Mouse (Mus musculus) retina, embryonic 14.5 days (tissue): ENCODE measurements around the gene Tbk1.

ENCODE experiments used
- DNase-seq: peaks from one replicate; pipeline ENCODE4 v3.0.0-alpha.2; 2015; ENCODE audit warnings: low spot score

Tbk1 gene

DNA sequence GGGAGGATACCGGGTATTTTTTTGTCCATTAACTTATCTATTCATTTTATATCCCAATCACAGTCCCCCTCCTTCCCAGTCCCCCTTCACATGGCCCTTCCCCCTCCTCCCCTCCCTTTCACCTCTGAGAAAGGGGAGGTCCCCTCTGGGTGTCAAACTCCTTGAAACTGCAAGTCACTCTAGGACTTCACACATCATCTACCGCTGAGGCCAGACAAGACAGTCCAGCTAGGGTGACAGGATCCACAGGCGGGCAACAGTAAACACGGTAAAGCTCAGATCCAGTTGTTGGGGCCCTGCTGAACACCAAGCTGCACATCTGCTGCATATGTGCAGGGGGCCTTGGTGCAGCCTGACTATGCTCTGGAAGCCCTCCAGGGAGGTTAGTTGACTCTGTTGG is 51.6 kb downstream of the Tbk1 start:
- no peak for DNase-seq

DNA sequence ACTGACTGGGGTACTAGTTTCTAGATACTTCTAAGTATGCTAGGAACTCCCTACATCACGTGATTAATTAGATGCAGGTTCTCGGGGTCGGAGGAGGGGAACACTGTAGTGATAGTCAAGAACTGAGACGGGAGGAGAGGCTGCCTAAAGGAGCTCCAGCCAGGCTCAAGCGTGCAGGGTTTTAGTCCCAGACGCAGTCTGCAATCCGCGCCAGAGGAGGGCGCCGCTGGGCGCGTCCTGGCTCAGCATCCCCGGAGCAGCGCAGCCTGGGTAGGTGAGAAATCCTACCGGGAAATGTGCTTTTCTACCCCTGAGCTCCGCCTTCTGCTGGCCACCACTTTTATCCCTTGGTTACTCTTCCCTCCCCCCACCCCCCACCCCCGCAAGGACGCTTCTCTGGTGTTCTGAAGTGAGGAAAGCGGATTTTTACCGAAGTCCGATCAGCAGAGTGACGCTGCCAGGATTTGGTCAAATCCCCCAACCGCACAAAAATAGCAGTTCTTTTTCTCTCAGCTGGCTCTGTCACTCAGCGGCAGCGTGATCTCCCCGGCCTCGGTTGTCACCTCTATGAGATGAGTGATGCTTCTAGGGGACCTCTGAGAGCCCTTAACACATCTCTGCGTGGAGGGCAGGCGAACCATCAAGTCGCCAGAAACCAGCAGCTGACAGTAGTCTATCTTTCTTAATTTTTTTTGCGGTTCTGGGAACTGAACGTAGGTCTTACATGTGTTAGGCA is 53.3 kb downstream of the Tbk1 start:
- DNase-seq = peak; percentile 77

DNA sequence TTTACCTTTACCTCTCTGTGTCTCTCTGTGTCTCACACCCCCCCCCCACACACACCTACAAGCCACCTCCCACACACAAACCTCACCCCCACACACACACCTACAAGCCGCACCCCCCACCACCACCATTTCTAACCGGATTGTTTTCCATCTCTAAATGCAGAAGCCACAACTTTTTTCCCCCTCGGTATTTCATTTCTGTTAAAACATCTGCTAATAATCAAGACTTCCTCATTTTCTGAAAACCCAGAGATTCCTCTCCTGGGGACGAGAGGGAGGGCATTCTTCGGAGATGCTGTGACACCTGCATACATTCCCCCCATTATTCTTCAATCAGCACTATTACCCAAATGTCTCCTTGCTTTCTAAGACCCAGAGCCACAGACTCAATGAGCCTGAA is 55.0 kb downstream of the Tbk1 start:
- DNase-seq = no peak

DNA sequence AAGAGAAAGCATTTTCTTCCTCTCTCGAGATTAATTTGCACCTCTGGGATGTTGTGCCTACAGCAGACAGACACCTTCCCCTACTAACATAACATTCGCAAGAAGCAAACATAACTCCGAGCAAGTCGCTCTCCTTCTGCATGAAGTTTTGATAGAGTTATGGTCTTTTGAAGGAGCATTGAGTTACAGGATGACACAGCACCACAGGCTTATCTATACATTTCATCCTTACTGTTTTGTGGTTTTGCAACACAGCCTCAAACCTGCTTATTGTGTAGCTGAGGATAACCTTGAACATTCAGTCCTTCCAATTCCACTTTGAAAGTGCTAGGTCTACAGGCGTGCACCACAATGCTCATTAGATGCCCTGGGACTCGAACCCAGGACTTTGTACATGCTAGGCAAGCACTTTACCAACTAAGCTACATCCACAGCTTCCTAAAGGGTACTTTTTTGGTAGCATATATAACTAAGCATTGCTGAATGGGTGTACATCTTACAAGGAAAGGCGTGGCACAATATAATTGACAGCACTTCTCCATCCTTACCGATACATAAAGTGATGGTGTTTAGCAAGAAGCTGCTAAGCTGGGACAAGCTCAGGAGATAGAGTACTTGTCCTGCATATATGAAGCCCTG is 56.1 kb downstream of the Tbk1 start:
- no peak for DNase-seq

DNA sequence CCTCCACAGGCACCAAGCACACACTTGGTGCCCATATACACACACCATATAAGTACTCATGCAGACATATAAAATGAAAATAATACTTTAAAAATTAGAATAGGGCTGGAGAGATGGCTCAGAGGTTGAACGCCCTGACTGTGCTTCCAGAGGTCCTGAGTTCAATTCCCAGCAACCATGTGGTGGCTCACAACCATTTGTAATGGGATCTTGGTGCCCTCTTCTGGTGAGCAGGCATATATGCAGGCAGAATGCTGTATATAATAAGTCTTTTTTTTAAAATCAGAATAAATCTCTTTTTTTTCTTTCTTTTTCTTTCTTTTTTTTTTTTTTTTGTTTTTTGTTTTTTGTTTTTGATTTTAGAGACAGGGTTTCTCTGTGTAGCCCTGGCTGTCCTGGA is 57.3 kb downstream of the Tbk1 start:
- no peak for DNase-seq

DNA sequence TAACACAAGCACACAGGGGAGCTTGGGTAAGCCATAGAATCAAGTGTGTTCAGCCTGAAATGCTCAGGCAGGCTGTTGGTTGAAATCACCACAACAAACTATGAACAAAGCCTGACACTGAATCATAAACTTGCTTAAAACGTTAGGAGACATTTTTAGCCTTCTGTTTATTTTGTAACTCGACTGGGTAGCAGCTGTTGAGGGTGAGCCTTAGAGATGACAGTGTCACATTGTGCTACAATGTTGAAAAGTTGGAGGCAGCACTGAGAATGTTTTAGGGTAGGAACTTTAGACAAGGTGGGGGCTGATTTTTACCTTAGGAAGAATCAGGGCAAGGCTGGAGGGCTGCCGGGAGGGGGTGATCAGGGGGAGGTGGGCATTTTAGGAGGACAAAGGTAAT is 58.1 kb downstream of the Tbk1 start:
- DNase-seq = no peak

DNA sequence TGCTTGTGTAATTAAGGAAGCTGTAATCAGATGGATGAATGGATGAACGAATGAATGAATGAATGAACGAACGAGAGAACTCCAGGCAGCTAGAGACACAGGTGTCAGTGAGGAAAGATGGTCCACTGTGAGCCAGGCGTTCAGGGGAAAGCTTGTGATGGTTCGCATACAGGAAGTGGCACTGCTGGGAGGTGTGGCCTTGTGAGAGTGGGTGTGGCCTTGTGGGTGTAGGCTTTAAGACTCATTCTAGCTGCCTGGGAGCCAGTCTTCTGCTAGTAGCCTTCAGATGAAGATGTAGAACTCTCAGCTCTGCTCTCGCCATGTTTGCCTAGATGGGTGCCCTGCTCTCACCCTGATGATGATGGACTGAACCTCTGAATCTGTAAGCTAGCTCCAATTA is 59.5 kb downstream of the Tbk1 start:
- no peak for DNase-seq

DNA sequence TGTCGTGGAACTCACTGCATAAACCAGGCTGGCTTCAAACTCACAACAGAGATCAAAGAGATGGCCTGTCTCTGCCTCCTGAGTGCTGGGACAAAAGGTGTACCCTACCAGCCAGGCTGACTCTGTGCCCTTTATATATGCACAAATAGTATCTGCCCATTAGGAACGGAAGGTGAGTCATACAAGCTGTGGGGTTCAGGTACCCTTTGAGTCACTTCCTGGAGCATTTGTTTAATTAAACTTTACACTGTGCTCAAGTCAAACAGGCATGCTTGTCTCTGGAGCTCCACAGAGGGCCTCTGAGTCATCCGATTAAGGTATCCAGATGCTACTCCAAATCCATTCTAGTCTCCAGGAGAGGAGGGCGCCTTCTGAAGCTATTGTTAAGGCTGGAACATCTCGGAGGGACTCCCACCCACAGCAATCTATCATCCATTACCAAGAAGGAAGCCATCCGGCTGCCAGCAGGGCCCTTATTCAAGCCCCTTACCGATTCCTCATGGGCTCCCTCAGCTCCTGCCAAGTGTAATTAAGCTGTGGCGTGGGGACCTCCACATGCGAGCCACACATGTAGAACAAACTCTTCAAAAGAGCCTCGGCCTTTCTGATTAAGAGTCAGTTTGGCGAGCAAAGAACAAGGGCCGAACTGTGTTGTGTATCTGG is 65.5 kb downstream of the Tbk1 start:
- peak; percentile 42 for DNase-seq

DNA sequence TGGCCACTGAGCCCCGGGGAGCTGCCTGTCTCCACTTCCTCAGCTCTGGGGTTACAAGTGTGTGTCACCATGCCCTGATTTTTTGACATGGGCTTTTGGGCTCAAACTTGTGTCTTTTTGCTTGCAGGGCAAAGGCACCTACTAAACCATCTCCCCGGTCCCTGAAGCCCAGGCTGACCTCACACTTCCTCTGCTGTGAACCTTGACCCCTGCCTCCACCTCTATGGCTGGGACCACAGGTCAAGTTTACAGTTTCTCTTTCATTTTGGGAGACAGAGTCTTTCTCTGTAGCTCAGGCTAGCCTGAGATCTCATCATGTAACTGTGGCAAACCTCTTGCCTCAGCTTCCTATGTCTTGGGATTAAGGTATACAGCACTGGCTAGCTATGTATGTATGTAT is 66.9 kb downstream of the Tbk1 start:
- no peak for DNase-seq

DNA sequence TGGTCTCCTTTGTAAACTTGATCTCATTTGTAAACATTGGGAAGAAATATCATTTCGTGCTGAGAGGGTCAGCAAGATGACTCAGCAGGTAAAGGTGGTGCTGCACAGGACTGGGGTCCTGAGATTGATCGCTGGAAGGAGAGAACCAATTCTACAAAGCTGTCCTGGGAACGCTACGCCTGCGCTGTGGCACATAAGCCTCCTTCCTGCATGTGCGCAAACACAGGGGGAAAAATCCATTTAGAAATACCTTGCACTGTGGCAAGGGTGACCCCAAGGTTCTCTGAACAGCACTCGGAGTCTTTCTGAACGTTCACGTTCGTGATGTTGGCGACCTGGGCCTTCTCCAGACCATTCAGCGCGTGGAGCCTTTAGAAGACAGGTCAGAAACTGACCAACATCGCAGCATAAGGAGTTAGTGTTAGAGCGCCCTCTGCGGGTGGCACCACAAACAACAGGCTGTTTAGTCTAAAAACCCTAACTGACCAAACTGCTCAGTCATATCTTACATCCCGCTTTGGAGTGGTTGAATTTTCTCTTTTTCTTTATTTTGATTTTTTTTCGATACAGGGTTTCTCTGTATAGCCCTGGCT is 70.5 kb downstream of the Tbk1 start:
- DNase-seq = peak; percentile 95

DNA sequence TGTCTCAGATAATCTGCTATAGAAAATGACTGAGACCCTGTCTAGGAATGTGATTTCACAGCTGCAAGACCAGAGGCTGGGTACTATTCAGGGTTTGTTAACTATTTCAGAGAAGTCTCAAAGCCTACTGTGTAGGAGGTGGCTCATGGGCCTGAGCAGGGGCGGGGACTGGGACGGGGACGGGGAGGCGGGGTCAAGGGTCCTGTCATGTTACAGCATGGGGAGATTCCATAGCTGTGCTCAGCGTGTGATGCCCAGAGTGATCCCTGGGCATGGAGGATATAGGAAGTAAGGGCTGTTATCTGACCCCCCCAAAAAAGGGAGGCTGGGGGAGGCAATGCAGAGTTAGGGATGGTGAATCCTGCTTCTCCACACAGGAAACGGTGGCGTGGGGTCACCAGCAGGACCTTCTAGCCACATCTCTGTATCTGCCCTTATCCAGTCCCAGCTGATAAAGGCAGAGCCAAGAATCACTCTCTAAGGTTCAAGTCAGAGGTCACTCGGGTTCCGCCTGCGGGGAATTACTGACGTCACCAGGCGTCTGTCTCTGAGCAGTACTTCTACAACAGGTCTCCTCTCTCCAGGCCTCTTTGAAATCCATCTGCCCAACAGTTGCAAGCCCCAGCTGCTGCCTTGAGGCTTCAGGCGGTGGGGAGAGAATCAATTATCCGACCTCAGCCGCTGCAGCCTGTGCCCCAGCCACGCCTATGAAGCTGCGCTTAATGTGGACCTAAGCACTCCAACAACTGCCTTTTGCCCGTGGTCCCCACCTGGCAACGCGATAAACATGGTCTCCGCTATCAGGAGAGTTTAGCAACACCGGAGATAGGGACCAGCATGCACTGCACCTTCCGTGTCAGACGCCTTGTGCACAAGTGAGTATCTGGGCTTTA is 76.6 kb downstream of the Tbk1 start:
- DNase-seq = peak; percentile 74

DNA sequence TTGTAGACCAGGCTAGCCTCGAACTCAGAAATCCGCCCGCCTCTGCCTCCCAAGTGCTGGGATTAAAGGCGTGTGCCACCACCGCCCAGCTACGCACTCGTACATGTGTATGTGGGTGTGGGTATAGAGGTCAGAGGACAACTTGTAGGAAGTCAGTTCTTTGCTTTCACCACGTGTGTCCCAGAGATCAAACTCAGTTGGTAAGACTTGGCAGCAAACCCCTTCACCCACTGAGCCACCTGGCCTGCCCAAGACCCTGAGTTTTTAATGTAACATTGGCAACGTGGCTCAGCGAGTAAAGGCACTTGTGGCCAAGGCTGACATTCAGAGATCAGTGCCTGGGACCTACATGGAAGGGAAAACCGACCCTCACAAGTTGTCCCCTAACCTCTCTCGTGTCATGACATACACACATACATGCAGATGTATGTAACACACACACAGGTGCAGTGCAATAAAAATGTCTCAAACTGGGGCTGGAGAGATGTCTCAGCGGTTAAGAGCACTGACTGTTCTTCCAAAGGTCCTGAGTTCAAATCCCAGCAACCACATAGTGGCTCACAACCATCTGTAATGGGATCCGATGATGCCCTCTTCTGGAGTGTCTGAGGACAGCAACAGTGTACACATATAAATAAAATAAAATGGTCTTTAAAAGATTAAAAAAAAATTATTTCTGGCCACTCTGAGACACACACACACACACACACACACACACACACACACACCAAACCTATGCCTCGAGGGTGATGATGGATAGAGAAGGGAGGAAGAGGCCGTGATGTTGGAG is 78.6 kb downstream of the Tbk1 start:
- DNase-seq = no peak

DNA sequence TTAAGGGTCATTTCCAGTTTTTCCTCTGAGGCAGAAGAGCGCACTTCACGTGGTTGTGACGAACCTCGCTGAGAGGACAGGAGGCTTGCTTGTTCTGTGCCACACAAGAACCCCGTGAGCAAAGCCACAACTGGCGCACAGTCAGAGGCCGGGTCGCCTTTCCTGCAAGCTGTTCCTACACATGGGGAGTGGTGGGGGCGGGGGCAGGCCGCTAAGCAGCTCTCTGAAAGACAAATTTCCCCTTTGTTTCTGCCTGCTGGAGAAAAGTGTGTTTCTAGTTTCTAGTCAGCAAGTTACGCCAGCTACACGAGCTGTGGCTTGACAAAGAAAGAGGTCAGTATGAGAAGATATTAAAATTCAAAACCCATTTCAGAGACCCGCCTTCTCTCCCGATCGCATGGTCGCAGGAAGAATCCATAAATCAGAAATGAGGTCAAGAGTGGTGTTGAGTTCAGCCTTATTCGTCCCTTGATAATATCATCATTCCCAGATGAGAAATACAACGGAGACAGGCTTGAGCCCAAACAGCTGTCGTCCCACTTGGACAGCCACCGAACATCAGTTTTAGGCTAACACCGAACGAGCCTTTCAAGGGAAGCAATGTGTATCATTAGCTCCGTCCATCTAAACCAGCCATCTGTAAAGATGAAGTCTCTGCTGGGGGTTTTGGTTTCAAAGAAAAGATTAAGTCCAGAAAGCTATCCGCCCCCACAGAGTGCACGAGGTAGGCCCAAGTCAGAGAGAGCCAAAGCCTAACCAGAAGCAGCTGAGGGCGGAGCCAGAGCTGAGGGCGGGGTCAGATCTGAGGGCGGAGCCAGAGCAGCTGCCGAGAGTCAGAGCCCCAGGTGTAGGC is 79.6 kb downstream of the Tbk1 start:
- peak; percentile 62 for DNase-seq

DNA sequence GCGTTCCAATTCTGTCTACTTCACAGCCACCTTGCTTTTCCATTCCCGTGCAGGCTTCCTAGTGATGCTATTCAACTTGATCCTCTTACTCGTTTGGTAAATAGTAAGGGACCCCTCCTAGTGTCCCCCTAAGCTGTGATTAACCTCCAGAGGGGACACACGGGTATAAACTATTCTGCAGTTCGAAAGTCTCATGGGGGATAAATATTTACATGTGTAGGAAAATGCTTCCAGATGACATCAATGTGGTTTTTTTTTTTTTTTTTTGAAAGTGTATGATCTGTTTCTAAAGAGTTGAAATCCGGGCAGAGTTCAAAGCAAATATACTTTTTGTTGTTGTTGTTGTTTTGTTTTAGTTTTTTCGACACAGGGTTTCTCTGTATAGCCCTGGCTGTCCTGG is 80.7 kb downstream of the Tbk1 start:
- DNase-seq = no peak

DNA sequence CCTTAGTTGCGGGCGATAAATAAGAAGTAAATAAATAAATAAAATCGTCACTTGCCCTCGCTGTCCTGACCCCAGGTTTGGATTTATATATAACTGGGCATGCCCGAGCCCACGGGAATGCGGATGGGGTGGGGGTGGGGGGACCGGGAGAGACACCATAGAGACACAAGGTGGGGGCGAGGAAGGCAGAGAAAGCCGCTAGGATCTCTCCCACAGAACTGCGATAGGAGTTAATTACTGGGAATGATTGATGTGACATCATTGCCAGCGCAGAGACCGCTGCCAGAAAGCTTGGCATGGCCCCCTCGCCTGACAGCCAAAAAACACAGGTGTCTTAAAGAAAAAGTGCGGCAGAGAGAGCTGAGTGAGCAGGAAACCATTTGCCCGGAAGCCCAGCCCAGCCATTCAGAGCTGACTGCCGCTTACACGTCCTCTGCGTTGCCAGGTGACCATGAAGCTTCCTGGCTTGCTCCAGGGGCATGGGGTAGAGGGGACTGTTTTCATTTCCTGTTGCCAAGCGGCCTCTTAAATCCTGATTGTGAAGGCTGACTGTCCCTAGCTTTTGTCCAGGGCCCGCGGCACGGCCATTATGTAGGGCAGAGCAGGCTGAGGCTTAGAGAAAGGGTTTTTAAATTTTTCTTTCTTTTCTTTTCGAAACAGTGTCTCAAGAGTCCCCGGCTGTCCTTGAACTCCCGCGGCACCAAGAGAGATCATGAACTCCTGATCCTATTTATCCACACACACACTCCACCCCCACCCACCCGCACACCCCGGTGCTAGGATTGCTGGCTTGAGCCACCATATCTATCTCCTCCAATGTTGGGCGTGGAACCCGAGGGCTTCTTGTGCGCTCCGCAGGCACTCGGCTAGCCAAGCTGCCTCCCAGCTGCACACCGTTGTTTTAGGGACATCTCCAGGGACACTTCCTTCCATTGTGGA is 81.3 kb downstream of the Tbk1 start:
- peak; percentile 49 for DNase-seq

DNA sequence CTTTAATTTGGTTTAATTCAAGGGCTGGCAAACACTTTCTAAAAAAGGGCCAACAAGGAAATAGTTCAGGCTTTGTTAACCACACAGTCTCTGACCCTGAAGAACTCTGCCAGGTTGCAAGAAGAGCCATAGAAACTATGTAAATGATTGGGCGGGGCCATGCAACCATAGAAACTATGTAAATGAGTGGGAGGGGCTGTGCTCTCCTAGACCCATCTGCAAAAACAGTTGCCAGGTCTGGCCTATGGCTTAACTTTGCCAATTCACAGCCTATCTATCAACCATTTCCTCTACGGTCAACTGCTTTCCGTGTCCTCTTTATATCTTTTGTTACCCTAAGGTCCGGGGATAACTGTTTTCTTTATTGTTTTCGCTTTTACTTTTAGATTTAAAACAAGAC is 85.4 kb downstream of the Tbk1 start:
- DNase-seq = no peak

DNA sequence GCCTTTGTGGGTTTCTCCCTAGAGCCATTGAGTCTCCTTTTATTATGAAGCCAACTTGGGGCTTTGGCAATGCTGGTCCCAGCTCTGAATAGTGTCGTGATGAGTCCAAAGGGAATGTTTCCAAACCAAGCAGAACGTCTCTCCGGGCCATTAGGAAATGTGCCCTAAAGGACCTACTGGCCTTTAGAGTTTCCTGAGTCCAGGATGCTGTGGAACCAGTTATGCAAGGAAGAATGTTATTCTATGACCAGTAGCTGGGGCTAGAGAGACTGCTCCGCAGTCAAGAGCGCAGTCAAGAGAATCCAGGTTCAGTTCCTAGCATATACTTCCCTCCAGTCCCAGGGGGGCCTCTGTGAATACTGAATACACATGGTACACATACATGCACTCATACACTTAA is 86.6 kb downstream of the Tbk1 start:
- no peak for DNase-seq

DNA sequence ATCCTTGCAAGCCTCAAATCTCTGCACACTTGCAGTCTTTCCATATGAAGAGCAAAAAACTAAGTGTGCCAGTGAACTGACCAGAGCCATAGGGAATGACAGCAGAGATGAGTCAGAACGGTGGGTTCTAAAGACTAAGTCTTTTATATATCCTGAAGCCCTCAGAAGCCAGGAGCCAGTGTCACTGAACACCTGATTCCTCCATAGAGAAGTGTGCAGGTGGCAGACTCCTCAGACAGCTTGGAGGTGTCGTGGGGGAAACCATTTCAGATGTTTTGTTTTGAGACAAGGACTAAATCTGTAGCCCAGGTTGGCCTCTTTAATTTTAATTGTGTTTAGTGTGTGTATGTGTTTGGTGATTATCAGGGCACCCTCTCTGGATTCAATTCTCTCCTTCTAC is 87.5 kb downstream of the Tbk1 start:
- DNase-seq = no peak

DNA sequence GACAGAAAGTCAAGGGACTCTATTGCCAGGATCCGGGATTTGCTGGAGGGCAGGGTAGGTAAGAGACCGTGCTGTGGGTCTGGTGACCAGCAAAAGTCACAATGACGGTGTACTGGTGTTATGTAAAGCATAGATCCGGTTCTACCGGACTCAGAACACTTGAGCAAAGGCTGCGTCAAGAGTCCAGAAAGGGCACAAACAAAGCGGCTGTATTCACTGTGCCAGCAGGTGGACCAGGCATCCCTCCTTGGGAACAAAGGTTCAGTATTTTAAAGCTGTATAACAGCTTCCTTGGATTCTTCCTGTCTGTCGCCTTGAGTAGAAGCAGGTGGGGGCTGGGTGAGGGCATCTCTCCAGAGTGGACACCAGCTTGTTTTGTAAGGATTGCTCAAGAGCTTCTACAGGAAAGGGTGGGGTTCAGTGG is 88.1 kb downstream of the Tbk1 start:
- DNase-seq = no peak
